Mouse (Mus musculus) adrenal gland, adult 18-20 months (tissue): ENCODE results near the gene Aldh3a1. TPM values are rescaled to one million over a fixed set of nuclear protein-coding genes. Genes with fewer than 3 reads are reported as not detected.
A peak's percentile ranks its signal among the peaks of the same experiment; 100 is the strongest.
"Not testable (repeated sequence)": the region's sequence is repeated elsewhere in the genome, so short reads cannot be mapped to it uniquely, and the experiment has no call there.

Source experiments
- DNase-seq, 2 experiments: peaks; one replicate each; pipeline ENCODE4 v3.0.0; 2021 to 2022; ENCODE audit warnings: low spot score in 2 of 2
- long read RNA-seq, 2 experiments: library from polyadenylated mRNA; stranded (forward); transcript quantifications; one replicate each; pipeline ENCODE4 v2.0.0; 2021
- total RNA-seq, 2 experiments: library from RNA; stranded (reverse); gene quantifications; 1 replicate in 1 of 2; 2 replicates in 1 of 2; pipeline ENCODE4 v1.2.3; 2021

Aldh3a1 gene
- under 1 TPM in 1 of 2 experiments, not detected in 1; 0.70 TPM for total RNA-seq
- long read RNA-seq, experiment 1 = 0 reads
- long read RNA-seq, experiment 2 = 0 reads

DNA sequence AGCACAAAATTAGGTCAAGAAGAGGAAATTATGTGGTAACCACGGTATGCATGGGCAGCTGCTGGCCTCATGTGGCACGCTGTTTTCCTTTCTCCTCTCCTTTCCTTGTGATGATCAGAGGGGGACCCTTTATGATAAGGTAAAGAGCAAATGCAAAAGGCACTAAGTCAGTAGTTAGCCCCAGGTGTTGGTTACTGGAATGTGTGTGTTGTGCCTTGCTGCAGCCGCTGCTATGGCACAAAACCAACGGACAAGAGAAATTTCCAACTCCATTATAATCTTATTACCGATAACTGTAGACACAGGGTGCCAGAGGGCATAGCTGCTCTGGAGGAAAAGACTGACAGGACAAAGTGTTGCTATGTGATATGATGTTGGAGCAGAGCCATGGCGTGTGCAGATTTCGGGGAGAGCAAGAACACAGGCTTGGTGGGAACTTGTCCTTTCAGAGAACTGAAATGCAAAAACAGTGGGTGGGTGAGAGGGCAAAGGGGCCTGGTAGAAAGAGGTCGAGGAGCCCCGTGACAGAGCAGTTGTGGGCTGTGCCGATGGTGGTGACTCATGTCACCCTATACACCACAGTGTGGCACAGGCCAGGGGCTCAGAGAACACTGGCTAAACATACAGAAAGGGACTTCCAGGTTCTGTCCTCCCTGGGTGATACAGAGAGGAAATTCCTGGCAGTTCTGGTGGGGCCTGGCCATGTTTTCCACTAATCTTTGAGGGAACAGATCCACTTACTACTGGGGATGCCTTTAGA, at the start of gene Aldh3a1:
Gene Aldh3a1 (plus strand): TSS at position 51 of the 760 bp plus-strand sequence.
- DNase-seq = no peak

- no peak for DNase-seq
Measured at GRCm38 (mm10) chr11:61158141-61158540, 49.2 kb upstream of the Aldh3a1 start.

DNA sequence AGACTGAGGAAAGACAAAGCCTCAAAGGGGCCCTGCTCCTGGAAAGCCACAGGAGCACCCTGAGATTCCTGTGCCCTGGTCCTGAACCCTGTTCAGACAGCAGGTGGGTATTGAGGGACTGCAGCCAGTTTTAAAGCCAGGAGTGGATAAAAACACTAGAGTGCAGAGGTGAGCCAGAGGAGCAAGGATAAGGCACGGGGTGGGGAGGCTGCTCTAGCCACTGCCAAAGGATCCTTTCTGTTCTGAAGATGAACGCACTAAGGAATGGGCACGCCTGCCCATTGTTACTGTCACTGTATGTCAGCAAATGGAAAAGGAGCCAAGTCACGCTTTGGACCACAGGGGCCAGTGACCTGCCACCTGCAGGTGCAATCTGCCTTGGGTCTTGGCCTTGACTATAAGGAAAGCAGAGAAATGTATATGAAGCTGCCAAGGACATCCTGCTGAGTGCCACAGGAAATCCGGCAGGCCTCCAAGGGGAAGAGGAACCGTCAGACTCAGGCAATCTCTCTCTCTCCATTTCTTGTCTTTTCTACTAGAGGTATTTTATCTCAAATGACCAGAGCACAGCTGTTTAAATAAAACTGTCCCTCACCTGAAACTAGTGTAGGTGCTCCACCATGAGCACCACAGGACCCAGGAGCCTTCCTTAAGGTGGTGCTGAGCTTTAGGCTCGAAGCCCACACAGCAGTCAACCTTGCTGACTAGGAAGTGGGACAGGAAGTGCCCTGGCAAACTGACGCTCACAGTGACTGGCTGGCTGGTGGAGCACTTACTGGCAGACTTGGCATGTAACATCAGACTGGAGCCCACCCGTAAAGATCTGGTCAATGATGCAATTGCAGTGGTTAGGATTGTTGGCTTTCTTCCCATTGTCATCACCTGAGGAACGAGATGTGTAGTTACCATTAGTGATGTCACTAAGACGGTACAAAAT, 47.3 kb upstream of the Aldh3a1 start:
- no peak for DNase-seq

- no peak for DNase-seq
Measured at GRCm38 (mm10) chr11:61161121-61161520, 46.2 kb upstream of the Aldh3a1 start.

GRCm38 (mm10) chr11:61162776-61163175, 44.6 kb upstream of the Aldh3a1 start:
- no peak for DNase-seq

DNA sequence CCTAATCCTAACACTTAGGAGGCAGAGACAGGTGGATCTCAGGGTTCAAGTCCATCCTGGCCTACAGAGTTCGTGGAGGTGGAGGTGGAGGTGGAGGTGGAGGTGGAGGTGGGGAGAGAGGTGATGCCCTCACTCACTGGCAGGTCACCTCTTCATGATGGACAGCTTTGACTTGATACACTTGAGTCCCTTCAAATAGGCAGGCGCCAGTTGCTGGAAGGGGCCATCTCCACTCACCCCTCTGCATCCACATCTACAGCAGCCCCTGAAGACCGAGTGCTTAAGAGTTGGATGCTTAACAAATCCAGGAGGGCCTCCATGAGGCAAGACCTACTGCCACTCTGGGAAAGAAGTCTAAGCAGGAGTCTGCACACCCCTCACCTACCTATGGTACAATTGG, 44.0 kb upstream of the Aldh3a1 start:
- no peak for DNase-seq

DNA sequence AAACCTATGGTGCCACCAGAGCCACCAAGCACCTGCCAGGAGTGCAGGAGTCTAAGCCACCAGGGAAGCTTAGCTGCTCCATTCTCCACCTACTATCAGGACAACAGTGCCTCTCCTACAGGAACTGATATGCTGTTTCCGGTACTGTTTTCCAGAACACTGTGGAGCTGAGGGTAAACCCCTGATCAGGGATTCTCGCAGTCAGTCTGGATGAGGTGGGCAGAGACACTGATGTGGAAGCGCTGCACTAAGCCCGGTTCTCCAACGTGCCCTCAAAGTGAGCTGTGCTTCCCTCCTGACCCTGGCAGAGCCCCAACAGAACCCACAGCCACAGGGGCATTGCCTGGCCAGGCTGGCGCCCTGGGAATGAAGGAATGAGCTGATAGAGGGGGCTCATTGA, 43.0 kb upstream of the Aldh3a1 start:
- DNase-seq = no peak

DNA sequence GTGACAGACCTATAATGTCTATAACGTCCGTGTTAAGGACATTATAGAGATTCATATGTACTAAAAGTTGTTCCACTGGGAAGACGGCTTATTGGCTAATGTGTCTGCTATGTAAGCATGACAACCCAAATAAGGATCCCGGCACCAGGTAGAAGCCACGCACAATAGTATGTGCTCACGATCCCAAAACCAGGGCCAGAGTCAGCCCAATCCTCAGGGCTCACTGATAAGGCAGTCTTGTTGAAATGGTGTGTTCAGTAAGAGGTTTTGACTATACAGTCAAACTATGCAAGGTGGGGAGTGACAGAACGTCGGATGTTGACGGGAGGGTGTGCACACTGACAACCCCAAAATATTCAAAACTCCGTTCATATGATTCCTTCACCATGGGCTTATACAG, 42.5 kb upstream of the Aldh3a1 start:
- no peak for DNase-seq

DNA sequence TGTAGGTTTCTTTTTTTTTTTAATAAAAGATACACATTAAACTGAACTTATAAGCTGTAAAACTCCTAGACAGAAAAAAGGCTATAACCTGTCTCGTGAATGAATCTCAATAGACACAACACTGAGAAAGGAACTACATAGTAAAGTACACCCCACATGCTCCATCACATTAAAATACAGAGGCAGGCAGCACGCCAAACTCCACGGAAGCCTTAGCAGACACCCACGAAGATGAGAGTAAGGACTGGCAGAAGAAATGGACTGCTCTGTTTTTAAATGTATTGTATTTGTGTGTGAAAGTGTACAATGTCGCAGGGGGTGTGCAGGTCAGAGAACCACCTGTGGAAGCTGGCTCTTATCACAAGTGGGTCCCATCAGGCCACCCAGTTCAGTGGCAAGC, 37.2 kb upstream of the Aldh3a1 start:
- no peak for DNase-seq

DNA sequence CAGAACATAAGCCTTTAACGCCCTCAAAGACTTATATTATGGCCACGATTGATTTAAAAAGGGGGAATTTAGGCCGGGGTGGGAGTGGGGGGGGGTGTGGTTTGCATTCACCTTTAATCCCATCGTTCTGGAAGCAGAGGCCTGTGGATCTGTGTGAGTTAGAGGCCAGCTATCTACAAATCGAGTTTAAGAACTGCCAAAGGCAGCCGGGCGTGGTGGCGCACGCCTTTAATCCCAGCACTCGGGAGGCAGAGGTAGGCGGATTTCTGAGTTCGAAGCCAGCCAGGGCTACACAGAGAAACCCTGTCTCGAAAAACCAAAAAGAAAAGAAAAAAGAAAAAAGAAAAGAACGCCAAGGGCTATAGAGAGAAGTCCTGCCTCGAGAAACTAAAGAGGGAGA, 33.9 kb upstream of the Aldh3a1 start:
- DNase-seq = not testable (repeated sequence)

DNA sequence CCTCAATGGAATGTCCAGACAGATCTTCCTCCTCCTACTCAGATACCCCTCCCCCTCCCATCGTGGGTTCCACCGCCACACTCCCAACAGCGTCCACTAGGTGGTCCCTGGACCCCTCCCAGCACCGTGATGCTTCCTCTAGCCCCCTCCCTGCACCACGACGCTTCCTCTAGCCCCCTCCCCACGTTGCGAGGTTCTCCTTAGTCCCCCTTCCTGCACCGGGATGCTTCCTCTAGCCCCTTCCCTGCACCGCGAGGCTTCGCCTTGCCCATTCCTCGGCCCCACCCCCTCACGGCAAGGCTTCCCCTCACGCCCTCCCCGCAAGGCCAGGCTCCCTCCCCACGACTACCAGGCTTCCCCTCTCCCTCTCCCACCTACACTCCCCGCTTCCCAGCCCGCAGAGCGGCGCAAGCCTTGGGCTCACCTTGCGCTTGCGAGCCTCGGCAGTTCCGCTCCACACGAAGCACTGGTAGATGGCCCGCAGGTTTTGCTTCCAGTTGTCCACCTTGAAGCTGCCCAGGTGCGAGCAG, 33.0 kb upstream of the Aldh3a1 start:
- peak in 1 of 2 experiments; percentile 55 for DNase-seq

GRCm38 (mm10) chr11:61174821-61175658, 32.3 kb upstream of the Aldh3a1 start, which contains the start of gene Usp22:
Usp22 (minus strand) TSS chr11:61175055.
- DNase-seq = peak; percentile 94

DNA sequence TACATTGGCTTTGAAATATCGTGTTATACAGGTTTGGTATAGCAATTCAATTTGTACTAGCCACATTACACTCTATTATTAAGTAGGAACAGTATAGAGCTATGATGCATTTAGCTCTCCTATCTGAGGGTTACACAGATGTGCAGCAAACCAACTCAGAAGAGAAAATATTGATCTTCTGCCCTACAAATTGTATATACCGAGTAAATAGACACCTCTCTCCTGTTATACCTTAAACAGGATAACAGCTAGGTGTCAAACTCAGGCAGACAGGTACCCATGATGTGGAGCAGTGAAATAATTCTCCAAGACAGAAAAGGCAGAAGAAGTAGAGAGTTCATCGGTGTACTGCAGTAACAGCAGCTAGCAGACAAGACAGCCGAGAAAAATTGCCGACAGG, 31.6 kb upstream of the Aldh3a1 start:
- DNase-seq = no peak

- DNase-seq = no peak
Measured at GRCm38 (mm10) chr11:61176321-61176720, 31.0 kb upstream of the Aldh3a1 start.

DNA sequence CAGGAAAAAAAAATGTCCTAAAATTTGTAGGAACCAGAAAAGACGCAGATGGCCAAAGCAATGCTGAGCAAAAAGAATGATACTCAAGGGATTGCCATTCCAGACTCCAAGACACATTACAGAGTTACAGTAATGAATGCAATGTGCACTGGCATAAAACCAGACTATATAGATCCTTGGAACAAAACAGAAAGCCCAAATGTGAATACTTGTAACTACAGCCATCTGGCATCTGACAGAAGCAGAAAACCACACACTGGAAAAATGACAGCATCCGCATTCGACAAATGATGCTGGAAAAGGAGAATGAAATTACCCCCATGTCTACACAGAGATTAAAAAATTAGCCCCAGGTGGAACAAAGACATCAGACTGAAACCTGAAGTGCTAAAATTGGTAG, 27.0 kb upstream of the Aldh3a1 start:
- no peak for DNase-seq

GRCm38 (mm10) chr11:61181624-61182023, 25.7 kb upstream of the Aldh3a1 start:
- DNase-seq = no peak

DNA sequence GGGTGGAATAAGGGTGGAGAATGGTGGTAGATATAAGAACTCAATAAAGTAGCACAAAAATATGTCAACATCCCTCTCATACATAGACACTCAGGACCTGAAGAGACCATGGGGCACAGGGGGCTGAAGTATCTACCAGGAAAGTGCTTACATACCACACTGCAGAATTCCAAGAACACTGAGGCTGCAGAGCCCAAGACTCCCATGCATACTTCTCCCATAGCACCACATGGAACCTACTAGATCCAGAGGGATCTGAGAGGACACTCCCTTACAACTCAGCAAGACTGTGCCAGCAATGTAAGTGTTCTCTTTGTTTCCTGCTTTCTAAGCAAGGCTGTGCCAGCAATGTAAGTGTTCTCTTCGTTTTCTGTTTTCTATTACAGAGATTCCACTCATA, 23.5 kb upstream of the Aldh3a1 start:
- DNase-seq = no peak

GRCm38 (mm10) chr11:61190776-61191175, 16.6 kb upstream of the Aldh3a1 start:
- DNase-seq = no peak

DNA sequence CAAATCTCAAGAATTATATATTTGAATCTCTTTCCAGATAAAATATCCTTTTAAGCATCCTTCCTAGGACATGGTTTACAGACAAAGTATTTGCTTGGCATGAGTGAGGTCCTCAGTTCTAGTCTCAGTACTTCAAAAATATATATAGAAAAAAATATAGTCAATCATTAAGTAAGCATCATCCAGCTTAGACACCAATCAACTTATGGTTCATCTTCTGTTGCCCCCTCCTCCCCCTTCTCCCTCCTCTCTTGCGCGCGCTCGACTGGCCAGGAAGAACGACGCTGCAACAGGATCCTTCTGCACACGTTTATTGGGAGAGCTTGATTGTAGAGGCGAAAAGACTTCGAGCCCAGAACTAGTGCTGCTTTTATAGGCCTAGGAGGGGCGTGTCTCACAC, 15.2 kb upstream of the Aldh3a1 start:
- DNase-seq = not testable (repeated sequence)

DNA sequence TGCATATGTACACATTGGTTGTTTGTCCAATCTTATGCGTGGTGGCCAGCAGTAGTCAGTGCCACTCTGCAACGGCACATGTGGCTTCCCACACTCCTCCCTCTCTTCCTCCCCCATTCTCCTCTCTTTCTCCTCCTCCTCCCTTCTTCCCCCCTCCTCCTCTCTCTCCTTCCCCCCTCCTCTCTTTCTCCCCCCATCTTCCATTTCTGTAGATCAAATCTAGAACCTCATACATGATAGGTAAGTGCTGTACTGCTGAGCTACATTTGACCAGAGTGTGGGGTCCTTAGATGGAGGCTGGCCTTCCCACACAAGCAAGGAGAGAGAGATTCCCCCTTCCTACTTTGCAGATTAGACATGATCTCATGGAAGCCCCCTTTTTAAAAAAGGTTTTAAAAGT, 14.6 kb upstream of the Aldh3a1 start:
- DNase-seq = no peak

GRCm38 (mm10) chr11:61193392-61193791, 13.9 kb upstream of the Aldh3a1 start:
- DNase-seq = peak; percentile 82
